In the genomic region with DNA sequence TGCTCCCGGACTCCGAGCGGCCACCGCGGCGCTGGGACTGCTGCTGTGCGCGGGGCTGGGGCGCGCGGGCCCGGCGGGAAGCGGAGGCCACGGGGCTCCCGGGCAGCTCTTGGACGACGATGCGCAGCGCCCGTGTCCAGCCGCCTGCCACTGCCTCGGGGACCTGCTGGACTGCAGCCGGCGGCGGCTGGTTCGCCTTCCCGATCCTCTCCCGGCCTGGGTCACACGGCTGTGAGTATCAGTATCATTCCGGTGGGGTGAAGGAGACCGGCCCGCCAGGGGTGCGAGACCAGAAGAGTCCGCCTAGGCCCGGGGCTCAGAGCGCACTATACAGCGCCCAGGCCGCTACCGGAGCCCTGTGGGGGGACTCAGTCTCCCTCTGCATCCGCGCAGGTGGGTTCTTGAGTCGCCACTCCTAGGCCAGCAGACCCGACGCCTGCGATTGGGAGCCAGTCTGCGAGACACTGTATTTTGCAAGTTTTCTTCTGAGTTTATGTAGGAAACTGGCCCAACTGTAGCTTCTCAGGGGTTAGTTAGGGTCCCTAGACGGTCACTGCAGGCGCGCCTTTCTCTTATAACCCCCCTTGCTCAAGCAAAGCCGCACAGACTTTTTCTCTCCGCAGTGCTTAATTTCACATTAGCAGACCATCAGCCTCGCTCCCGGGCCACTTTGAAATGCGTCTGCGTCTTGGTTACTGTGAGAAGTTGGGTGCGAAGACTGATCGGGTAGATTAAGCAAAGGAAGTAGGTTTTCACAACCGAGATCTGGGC, we compare ENCODE assay signal across 8 mouse cellular contexts. TPM values are rescaled to one million over a fixed set of nuclear protein-coding genes. Genes with fewer than 3 reads are reported as not detected.
DNase-seq lines count a peak whose midpoint lies in the region; ATAC-seq and TF ChIP-seq lines count a peak whose summit lies in the region.

No protein-coding gene starts in this region.

- peak; percentile 31 for DNase-seq in thymus, postnatal 0 days (ENCODE audit: low spot score)
- DNase-seq in thymus, adult 18-20 months, result no peak
- peak; percentile 76 for DNase-seq in embryo, embryonic 11 days
- no peak for DNase-seq in heart, embryonic 10.5 days (ENCODE audit: low spot score)
- DNase-seq in lung, postnatal 0 days (ENCODE audit: low spot score), result peak; percentile 52
- peak; percentile 35 for DNase-seq in ovary, postnatal 14 days (ENCODE audit: low spot score)
- no peak for DNase-seq in c-Kit-positive CD71-positive TER-119-positive erythroid progenitor cells, embryonic 14.5 days (ENCODE audit: low spot score)

- H3K36me3 ChIP-seq in heart, embryonic 10.5 days, result no peaks in the 10 kb centered on the region
- no peaks in the 10 kb centered on the region for H3K36me3 ChIP-seq in kidney, embryonic 14.5 days (ENCODE audit: control insufficient read depth, insufficient read depth, low read length)
- H3K36me3 ChIP-seq in lung, postnatal 0 days (ENCODE audit: insufficient read depth, low read length), result no peaks in the 10 kb centered on the region

- no peak; the same call in 1 of the 2 replicates for TF ChIP-seq CTCF in lung, postnatal 0 days (IDR thresholded peaks at IDR 0.05)

- ATAC-seq in kidney, embryonic 14.5 days (ENCODE audit: low FRiP score, low TSS enrichment), result peak; percentile 63
- ATAC-seq in lung, postnatal 0 days, result peak; percentile 69

- 0% methylated on average over 57 of the region's 59 CpGs for WGBS in heart, embryonic 10.5 days
- 1% methylated on average over 50 of the region's 59 CpGs for WGBS in kidney, embryonic 14.5 days
- WGBS in lung, postnatal 0 days, result 1% methylated on average over 56 of the region's 59 CpGs

- H3K9ac ChIP-seq in kidney, embryonic 14.5 days (ENCODE audit: low read depth, low read length), result peak overlapping the region; percentile 99
- H3K9ac ChIP-seq in lung, postnatal 0 days (replicated peaks; ENCODE audit: low read depth), result peak overlapping the region; percentile 59

- H3K27me3 ChIP-seq in heart, embryonic 10.5 days (ENCODE audit: insufficient read depth, poor library complexity, severe bottlenecking), result peaks cover 51% of the 10 kb centered on the region
- H3K27me3 ChIP-seq in kidney, embryonic 14.5 days (ENCODE audit: control insufficient read depth, insufficient read depth, low read length), result no peaks in the 10 kb centered on the region
- H3K27me3 ChIP-seq in lung, postnatal 0 days (replicated peaks; ENCODE audit: insufficient read depth, low read length), result no peaks in the 10 kb centered on the region

- TF ChIP-seq EP300 in lung, postnatal 0 days (IDR thresholded peaks at IDR 0.05), result no peak

- peaks cover 20% of the 10 kb centered on the region for H3K4me1 ChIP-seq in heart, embryonic 10.5 days
- H3K4me1 ChIP-seq in kidney, embryonic 14.5 days (ENCODE audit: control insufficient read depth, insufficient read depth, low read length), result peaks cover 16% of the 10 kb centered on the region
- H3K4me1 ChIP-seq in lung, postnatal 0 days (ENCODE audit: insufficient read depth, low read depth, low read length), result no peaks in the 10 kb centered on the region; the same call in 1 of the 2 replicates

- H3K4me3 ChIP-seq in heart, embryonic 10.5 days, result peak overlapping the region; percentile 78
- peak overlapping the region; percentile 85 for H3K4me3 ChIP-seq in kidney, embryonic 14.5 days (ENCODE audit: low read length)
- peak overlapping the region; percentile 85 for H3K4me3 ChIP-seq in lung, postnatal 0 days (ENCODE audit: low read depth, low read length)

- peak overlapping the region; percentile 71 for H3K4me2 ChIP-seq in kidney, embryonic 14.5 days (replicated peaks; ENCODE audit: low read depth, low read length)
- H3K4me2 ChIP-seq in lung, postnatal 0 days (replicated peaks; ENCODE audit: low read depth, low read length), result peak overlapping the region; percentile 94

- H3K27ac ChIP-seq in heart, embryonic 10.5 days, result peak overlapping the region; percentile 86
- H3K27ac ChIP-seq in kidney, embryonic 14.5 days (ENCODE audit: low read depth, low read length), result peak overlapping the region; percentile 90
- H3K27ac ChIP-seq in lung, postnatal 0 days (ENCODE audit: low read length), result peak overlapping the region; percentile 85

- no peaks in the 10 kb centered on the region for H3K9me3 ChIP-seq in heart, embryonic 10.5 days
- H3K9me3 ChIP-seq in kidney, embryonic 14.5 days (ENCODE audit: control insufficient read depth, low read length), result no peaks in the 10 kb centered on the region
- H3K9me3 ChIP-seq in lung, postnatal 0 days (ENCODE audit: low read length), result no peaks in the 10 kb centered on the region

RNA-seq across cellular contexts. Expression of gene Lrig3, which starts 0.7 kb away (rescaled TPM):
- 1.7 and 1.9 TPM in 2 replicates for polyA plus RNA-seq in thymus, postnatal 0 days (2015; fragmentation: Nextera tagmentation; extraction: Ambion mirVana)
- 3.3 and 8.4 TPM in 2 replicates for polyA plus RNA-seq in heart, embryonic 10.5 days (2016; fragmentation: Nextera tagmentation; extraction: Ambion mirVana)
- polyA plus RNA-seq in kidney, embryonic 14.5 days (2014; fragmentation: Nextera tagmentation; extraction: Ambion mirVana), result 25.7 and 30.1 TPM in 2 replicates
- 4.7 and 5.2 TPM in 2 replicates for polyA plus RNA-seq in lung, postnatal 0 days (2015; fragmentation: Nextera tagmentation; extraction: Ambion mirVana)

Comparison
In these comparisons a context has a peak if more than half of its experiments do, and no peak if none do; other contexts are left out.
1. DNase-seq: peak in thymus, postnatal 0 days (single experiment), embryo, embryonic 11 days (single experiment), lung, postnatal 0 days (single experiment) and ovary, postnatal 14 days (single experiment); none in thymus, adult 18-20 months (0 of 2), heart, embryonic 10.5 days (single experiment) and c-Kit-positive CD71-positive TER-119-positive erythroid progenitor cells, embryonic 14.5 days (single experiment).
2. Peak in every context shown above with its lines, with median percentiles within 50 percentile points of each other: H3K27ac ChIP-seq and H3K4me3 ChIP-seq.